Mouse (Mus musculus) A20 (cell line): ENCODE results near the gene Cmtm4.

Experiments
- DNase-seq: peaks from one replicate; pipeline ENCODE4 v3.0.0-alpha.2; 2011; ENCODE audit warnings: low read depth, low spot score

The Cmtm4 gene

GRCm38 (mm10) chr8:104374864-104375846 is 20.5 kb downstream of the Cmtm4 start:
- DNase-seq, result no peak

- no peak for DNase-seq
Observed at GRCm38 (mm10) chr8:104374269-104374668, 21.3 kb downstream of the Cmtm4 start.

GRCm38 (mm10) chr8:104373779-104374178 is 21.8 kb downstream of the Cmtm4 start:
- DNase-seq, result peak; percentile 32

GRCm38 (mm10) chr8:104371121-104371520 is 24.5 kb downstream of the Cmtm4 start:
- DNase-seq, result no peak

GRCm38 (mm10) chr8:104370071-104370470 is 25.5 kb downstream of the Cmtm4 start:
- DNase-seq, result no peak

GRCm38 (mm10) chr8:104369591-104369990 is 26.0 kb downstream of the Cmtm4 start:
- DNase-seq, result no peak

GRCm38 (mm10) chr8:104367398-104367797 is 28.2 kb downstream of the Cmtm4 start:
- no peak for DNase-seq

- no peak for DNase-seq
Observed at GRCm38 (mm10) chr8:104365695-104366094, 29.9 kb downstream of the Cmtm4 start.

GRCm38 (mm10) chr8:104359778-104360456 is 35.7 kb downstream of the Cmtm4 start:
- DNase-seq, result no peak

GRCm38 (mm10) chr8:104358637-104359036 is 37.0 kb downstream of the Cmtm4 start:
- no peak for DNase-seq

- DNase-seq, result no peak
Observed at GRCm38 (mm10) chr8:104354504-104354903, 41.1 kb downstream of the Cmtm4 start.

- DNase-seq, result no peak
Observed at GRCm38 (mm10) chr8:104353186-104353585, 42.4 kb downstream of the Cmtm4 start.

GRCm38 (mm10) chr8:104350047-104350446 is 45.6 kb downstream of the Cmtm4 start:
- no peak for DNase-seq

- no peak for DNase-seq
Observed at GRCm38 (mm10) chr8:104348971-104349370, 46.6 kb downstream of the Cmtm4 start.

GRCm38 (mm10) chr8:104346706-104347105 is 48.9 kb downstream of the Cmtm4 start:
- no peak for DNase-seq

- DNase-seq, result no peak
Observed at GRCm38 (mm10) chr8:104344622-104345021, 51.0 kb downstream of the Cmtm4 start.

- DNase-seq, result peak; percentile 87
Observed at GRCm38 (mm10) chr8:104343957-104344356, 51.6 kb downstream of the Cmtm4 start.

- peak; percentile 5 for DNase-seq
Observed at GRCm38 (mm10) chr8:104342426-104342825, 53.2 kb downstream of the Cmtm4 start.

GRCm38 (mm10) chr8:104341678-104342077 is 53.9 kb downstream of the Cmtm4 start:
- peak; percentile 4 for DNase-seq

GRCm38 (mm10) chr8:104341106-104341561 is 54.5 kb downstream of the Cmtm4 start:
- no peak for DNase-seq

GRCm38 (mm10) chr8:104340233-104341105 is 55.1 kb downstream of the Cmtm4 start:
- peak; percentile 86 for DNase-seq

- no peak for DNase-seq
Observed at GRCm38 (mm10) chr8:104339983-104340232, 55.7 kb downstream of the Cmtm4 start.
